Mouse (Mus musculus): Measurements from ENCODE around the gene Stim1. TPM values are rescaled to one million over a fixed set of nuclear protein-coding genes. Genes with fewer than 3 reads are reported as not detected.
A peak's percentile ranks its signal among the peaks of the same experiment; 100 is the strongest.
"Not testable (repeated sequence)": the region's sequence is repeated elsewhere in the genome, so short reads cannot be mapped to it uniquely, and the experiment has no call there.

Stim1 gene
- total RNA-seq, 2 experiments from 2014 or later = 68.2 to 74.1 TPM

GRCm38 (mm10) chr7:102248691-102249404 is 18.8 kb upstream of the Stim1 start:
- no peak for DNase-seq (ENCODE audit: low spot score in 2 of 2)

- no peak for DNase-seq (ENCODE audit: low spot score in 2 of 2)
Measured at GRCm38 (mm10) chr7:102249531-102249895, 18.1 kb upstream of the Stim1 start.

GRCm38 (mm10) chr7:102249896-102250630 is 17.5 kb upstream of the Stim1 start:
- peak; percentile 52 to 65 for DNase-seq (ENCODE audit: low spot score in 2 of 2)

DNA sequence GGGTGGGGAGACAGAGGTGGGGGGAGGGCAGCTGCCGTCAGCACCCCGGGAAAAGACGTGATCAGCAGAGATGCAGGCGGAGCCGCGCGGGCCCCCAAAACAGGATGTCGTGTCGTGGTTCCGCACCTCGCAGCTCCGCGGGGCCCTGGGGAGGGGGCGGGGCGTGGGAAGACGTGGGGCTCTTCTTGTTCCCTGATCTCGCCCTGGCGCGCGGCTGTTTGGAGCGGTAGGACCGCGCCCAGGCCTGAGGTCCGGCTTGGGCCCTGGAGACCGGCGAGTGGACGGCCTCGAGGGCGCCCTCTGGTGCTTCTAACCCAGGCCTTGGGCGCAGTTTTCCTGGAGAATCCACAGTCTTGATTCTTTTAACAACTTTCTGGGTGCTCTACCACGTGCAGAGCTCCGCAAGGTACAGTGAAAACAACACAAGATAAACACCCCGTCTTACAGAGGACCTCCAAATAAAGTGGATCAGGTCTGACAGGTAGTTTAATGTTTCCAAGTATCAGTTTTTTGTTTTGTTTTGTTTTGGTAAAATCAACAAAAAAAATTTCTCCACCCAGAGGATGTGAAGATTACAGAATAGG is 16.9 kb upstream of the Stim1 start:
- DNase-seq (ENCODE audit: low spot score in 2 of 2) = peak; percentile 73 to 88

- no peak for DNase-seq (ENCODE audit: low spot score in 2 of 2)
Measured at GRCm38 (mm10) chr7:102253631-102254030, 14.0 kb upstream of the Stim1 start.

DNA sequence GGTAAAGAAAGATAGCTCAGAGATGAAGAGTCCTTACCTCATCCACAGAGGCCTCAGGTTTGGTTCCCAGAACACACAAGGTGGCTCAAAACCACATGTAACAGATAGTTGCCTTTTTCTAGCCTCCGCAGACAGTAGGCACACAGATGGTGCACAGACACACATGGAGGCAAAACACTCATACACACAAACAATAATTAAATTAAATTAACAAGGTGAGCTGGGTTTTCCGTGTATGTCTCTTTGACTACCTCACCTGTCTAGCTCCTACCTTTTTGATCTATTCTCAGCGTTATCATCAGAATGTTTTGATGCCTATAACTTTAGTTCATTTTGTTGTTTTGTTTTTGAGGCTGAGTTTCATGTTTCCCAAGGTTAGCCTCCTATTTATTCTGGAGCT is 11.7 kb upstream of the Stim1 start, which contains the start of gene Rhog:
Rhog (minus strand) TSS at position 101 of the 400 bp plus-strand sequence.
- DNase-seq (ENCODE audit: low spot score in 2 of 2) = no peak

DNA sequence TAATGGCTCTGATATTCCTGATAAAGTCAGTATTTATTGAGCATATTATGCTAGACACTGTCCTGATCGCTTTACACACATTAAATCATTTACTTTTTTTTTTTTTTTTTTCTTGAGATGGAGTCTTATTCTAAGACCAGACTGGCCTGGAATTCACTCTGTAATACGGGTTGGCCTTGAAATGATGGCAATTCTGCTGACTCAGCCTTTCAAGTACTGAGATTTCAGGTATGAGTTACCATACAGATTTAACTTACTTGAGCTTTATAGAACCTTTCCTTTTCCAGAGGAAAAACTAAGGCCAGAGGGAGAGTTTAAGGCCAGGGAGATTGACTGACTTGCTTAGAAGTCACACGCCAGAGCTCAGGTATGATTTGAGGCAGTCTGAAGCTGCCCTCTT is 11.0 kb upstream of the Stim1 start:
- DNase-seq (ENCODE audit: low spot score in 2 of 2) = no peak

DNA sequence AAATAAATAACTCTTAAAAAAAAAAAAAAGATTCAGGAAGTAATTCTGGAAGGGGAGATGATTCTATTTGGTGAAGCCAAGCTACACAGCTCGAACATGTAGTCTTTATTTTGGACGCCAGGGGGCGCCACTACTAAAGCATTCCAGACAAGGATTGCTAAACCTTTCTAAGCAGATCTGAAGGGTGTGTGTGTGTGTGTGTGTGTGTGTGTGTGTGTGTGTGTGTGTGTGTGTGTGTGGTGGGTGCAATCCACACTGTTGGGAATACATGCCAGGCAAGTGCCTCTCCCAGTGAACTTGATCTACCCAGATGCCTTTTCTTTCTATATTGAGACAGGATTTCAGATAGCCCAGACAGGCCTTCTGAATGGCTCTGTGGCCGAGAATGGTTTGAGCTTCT is 9.4 kb upstream of the Stim1 start:
- peak; percentile 65 to 69 for DNase-seq (ENCODE audit: low spot score in 2 of 2)

GRCm38 (mm10) chr7:102258753-102259152 is 8.9 kb upstream of the Stim1 start:
- no peak for DNase-seq (ENCODE audit: low spot score in 2 of 2)

GRCm38 (mm10) chr7:102259716-102260479 is 7.7 kb upstream of the Stim1 start:
- no peak for DNase-seq (ENCODE audit: low spot score in 2 of 2)

GRCm38 (mm10) chr7:102260518-102260917 is 7.1 kb upstream of the Stim1 start:
- no peak for DNase-seq (ENCODE audit: low spot score in 2 of 2)

DNA sequence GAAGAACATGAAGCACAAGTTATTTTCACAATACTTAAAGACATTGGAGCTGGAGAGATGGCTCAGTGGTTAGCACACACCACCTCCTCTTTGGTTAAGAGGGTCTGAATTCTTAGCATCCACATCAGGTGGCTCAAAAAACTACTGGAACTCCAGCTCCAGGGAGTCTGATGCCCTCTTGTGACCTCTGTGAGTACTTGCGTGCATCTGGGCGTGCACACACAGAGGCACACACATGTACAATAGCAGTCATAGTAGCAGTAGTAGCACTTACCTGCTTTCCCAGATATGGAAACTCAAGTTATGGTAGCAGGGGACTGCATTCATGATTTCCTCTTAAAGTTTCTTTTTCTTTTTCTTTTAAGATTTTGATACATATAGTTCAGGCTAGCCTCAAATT is 4.6 kb upstream of the Stim1 start:
- DNase-seq (ENCODE audit: low spot score in 2 of 2) = no peak

GRCm38 (mm10) chr7:102266021-102266400 is 1.6 kb upstream of the Stim1 start:
- not testable (repeated sequence) for DNase-seq (ENCODE audit: low spot score in 2 of 2)

DNA sequence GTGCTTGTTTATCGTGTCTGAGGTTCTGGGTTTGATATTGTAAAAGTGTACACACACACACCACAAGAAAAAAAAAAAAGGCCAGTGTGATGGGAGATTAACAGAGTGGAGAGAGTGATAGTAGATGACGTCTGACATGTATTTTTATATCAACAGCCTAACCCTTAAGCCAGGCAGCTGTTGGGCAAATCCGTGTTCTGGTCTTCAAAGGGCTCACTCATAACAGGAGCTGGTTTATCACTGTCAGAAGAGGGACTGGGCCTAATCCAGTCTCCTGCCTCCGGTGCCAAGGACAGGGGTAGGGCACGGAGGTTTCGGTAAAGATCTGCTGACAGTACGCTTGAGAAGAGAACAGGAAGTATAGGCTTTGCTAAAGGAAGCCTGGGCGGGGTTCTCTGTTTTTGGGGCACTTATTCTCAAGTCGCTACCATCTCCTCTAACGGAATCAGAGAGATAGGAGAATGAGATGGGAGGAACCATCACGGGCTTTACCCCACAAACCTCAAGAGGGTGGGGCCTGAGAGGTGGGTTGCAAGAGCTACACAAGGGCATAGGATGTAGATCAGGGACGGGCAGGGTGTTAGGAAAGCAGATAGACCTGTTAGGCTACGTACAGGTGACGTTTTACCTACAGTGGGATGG is 1.1 kb upstream of the Stim1 start:
- DNase-seq (ENCODE audit: low spot score in 2 of 2) = no peak

GRCm38 (mm10) chr7:102267113-102267579 is 460 bp upstream of the Stim1 start:
- DNase-seq (ENCODE audit: low spot score in 2 of 2) = peak; percentile 86 to 91

DNA sequence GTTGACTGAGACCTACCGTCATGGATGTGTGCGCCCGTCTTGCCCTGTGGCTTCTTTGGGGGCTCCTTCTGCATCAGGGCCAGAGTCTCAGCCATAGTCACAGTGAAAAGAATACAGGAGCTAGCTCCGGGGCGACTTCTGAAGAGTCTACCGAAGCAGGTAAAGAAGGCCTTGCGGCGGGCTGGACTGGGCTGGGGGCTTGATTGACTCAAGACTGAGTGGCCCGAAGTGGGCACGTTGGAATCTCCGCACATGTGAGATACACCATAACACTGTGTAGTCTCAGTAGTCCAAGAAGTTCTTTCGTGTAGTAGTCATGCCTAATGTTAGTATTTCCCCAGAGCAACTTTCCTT is 766 bp downstream of the Stim1 start:
- no peak for DNase-seq (ENCODE audit: low spot score in 2 of 2)

DNA sequence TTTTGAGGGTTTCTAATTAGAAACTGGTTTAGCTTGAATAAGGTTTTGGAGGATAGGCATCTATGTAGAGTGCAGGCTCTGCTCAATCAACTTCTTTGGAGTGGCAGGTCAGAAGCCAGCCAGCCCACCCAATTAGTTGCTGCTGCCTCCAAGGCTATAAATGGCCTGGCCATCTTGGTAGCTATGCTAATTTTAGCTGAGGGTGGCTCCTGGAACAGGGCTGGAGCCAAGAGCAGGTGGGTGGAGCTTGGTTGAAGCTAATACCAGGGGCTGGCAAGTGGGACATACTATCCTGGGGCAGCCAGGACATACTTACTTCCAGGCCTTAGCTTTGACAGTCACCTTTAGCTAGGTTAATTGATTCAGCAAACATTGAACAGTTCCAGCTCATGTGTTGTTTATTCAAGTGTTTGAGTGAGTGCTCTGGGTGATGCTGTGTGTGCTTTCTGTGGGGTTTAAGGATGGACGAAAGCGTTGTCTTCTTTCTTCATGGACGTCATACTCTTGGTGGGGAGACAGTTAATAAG is 4.9 kb downstream of the Stim1 start:
- DNase-seq (ENCODE audit: low spot score in 2 of 2) = no peak

GRCm38 (mm10) chr7:102281403-102281802 is 13.8 kb downstream of the Stim1 start:
- DNase-seq (ENCODE audit: low spot score in 2 of 2) = no peak

DNA sequence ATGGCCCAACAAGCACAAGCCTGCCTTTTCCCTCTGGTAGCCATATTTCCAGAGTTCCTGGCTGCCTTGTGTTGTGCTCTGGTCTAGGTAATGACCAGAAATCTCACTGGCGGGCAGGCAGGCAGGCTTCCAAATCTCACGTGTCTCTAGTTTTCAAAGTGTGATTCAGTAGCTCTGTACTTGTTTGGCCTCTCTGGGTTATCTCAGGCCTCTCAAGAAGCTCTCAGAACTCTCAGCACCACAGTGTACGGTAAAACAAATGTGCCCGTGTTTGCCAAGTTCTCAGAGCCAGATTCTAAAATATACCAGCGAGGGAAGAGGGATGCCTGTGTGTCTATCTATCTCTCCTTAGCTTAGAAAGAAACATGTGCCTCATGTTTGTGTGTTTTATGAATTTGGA is 14.7 kb downstream of the Stim1 start:
- DNase-seq (ENCODE audit: low spot score in 2 of 2) = no peak

DNA sequence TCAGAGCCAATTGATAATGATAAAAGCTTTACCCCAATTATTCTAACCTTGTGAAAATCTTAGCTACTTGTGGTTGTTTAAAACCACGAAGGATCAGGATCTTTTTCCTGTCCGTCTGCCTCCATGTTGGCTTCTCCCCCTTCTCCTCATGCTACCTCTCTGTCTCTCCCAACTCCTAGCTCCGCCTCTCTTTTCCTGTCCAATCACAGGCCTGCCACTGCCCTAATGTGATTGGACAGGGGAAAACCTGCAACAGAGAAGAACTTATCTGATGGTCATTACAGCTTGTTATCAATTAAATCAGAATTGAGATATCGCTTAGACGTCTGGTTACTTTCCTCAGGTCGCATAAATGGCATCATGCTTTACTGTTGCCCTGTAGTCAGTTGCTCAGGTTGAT is 21.9 kb downstream of the Stim1 start:
- DNase-seq (ENCODE audit: low spot score in 2 of 2) = no peak

DNA sequence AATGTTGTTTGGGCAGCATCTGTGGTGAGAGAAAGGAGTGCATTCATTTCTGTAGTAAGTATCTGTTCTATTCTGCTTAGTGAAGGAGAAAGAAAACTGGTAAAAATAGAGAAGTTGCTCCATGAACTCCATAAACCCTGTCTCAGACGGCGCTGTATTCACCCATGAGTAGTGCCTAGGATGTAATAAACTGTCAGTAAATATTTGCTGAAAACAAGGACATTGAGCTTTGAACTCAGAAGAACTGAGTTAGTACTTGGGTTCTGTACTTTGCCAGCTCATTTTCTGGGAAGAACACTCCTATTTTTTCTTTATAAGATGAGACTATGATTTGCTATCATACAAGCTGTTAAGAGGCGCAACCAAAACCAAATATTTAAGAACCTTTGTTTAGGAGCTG is 24.6 kb downstream of the Stim1 start:
- DNase-seq (ENCODE audit: low spot score in 2 of 2) = no peak

Measured in adrenal gland, postnatal 4 days (tissue).